Mouse (Mus musculus) heart, postnatal 0 days (tissue): ENCODE data around the gene Asz1.

Source experiments
- CTCF ChIP-seq: IDR thresholded peaks from 2 replicates; pipeline ENCODE4 v1.5.1; 2016; ENCODE audit warnings: antibody characterized with exemption, control low read depth, low read depth
- EP300 ChIP-seq: IDR thresholded peaks from 2 replicates; pipeline ENCODE4 v1.6.1; 2016; ENCODE audit warnings: antibody characterized with exemption, low read depth

- TF ChIP-seq CTCF (no peak), EP300 (no peak)
Measured at GRCm38 (mm10) chr6:18031509-18032010, 77.3 kb downstream of the Asz1 start.
